Mouse (Mus musculus): ENCODE measurements around the gene Kalrn.

The Kalrn gene

DNA sequence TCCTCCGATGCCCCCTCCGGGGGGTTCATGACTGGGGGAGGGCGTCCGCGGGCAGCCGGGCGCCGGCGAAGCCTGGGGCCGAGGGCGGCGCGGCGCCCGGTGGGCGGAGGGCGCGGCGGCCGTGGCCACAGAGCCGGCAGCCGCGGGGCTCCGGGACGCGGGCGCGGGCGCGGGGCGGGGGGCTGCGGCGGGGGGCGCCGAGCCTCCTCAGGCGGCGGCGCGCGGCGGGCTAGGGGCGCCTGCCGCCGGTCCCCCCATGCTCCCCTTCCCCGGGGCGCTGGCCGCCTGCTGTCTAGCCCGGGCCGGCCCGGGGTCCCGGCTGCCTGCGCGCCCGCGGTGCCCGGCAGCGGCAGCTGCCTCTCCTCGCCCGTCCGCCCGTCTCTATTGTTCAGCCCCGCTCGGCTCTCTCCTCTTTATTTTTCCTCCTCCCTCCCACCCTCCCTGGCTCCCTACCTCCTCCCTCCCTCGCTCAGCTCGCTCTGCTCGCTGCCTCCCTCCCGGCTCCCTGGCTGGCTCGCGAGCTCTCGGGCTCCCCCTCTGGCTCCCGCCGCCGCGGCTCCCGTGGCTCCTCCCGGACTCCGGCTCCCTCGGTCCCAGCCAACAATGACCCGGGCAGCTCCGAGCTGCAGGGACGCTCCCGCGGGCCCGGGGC is at the start of gene Kalrn:
TSS of gene Kalrn (minus strand) at position 382 of the 652 bp plus-strand sequence.
- CTCF ChIA-PET, result no interaction called here

DNA sequence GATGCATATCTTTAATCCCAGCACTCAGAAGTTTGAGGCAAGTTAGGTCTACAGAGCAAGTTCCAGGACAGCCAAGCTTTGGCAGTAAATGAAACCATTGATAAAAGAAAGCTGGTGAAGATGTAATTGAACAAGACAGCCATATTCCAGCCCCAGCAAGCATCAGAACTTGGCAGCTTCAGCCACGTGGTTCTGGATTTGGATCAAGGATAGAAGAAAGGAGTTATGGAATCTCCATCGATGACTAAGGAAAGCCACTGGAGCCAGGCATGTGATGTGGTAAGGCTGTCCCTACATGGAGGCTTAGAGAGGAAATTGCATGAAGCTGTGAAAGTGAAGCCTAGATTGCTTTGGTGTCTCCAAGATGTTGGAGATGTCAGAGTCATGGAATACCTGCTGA is 40.7 kb upstream of the Kalrn start:
- CTCF ChIA-PET, result no interaction called here

GRCm38 (mm10) chr16:34610137-34610536 is 36.8 kb upstream of the Kalrn start:
- CTCF ChIA-PET, result no interaction called here

- CTCF ChIA-PET, result no interaction called here
These were observed 32.3 kb upstream of the Kalrn start for GRCm38 (mm10) chr16:34605679-34606078.

GRCm38 (mm10) chr16:34603854-34604253 is 30.5 kb upstream of the Kalrn start:
- CTCF ChIA-PET, result no interaction called here

DNA sequence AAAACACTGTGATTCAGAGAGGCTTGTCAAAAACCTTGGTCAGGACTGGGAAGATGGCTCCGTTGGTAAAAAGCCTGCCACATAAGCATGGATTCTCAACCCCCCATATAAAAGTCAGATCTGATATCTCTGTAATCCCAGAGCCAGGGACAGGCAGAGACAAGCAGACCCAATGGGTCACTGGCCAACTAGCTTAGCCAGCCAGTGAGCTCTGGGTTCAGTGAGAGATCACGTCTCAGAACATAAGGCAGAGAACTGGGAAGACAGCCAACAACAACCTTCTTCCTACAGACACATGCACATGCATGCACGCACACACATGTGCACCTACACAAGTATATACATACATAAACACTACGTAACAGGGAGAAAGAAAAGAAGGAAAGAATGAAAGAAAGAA is 29.7 kb upstream of the Kalrn start:
- CTCF ChIA-PET, result no interaction called here

DNA sequence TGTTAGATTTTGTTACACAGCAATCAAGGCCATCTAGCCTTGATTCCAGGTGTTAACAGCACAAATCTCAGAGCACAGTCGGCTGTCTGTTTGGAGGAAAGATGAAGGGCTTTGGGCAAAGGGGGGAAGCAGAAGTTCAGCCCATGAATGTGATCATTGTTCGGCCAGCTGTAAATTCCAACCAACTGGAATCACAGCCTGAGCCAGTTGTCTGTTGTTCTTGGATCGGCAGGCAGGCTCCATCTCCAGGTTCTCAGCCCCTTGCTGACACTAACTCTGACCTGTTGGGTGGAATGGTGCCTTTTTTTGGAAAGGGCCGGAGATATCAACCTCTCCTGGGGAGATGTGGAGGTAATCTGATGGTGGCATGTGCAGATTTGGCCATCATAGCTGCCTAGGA is 28.6 kb upstream of the Kalrn start:
- CTCF ChIA-PET, result no interaction called here

GRCm38 (mm10) chr16:34595294-34595693 is 22.0 kb upstream of the Kalrn start:
- CTCF ChIA-PET, result no interaction called here

- CTCF ChIA-PET, result no interaction called here
These were observed 21.4 kb upstream of the Kalrn start for GRCm38 (mm10) chr16:34594597-34595262.

DNA sequence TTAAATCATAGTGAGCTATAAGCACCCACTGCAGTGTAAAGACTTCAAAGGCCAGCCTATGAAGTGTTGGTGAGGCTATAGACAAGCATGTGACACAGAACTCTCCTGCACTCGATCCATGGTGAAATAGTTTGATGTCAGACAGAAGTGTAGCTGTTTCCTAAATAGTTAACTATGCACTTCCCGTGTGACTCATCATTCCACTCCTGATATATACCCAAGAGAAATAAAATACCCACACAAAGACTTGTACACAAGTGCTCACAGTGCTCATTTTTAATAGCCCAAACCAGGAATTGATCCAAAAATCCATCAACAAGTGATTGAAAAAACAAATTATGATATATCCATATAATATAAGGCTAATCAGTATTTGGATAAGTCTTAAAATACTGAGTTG is 19.4 kb upstream of the Kalrn start:
- CTCF ChIA-PET, result no interaction called here

DNA sequence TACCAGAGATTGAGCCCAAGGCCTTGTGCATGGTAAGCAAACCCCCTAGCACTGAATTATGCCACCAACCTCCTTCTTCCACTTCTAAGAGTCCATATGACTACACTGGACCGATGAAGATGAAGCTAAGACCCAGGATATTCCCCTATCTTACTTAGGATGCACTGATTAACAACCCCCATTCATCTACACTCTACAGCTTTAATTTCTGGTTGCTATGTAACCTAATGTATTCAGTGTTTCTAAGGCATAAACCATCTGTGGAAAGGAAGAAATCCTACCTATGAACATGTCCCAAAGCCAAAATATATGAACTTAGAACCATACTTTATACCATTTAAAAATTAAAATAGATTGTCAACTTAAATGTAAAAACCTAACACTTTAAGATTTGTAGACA is 18.6 kb upstream of the Kalrn start:
- CTCF ChIA-PET, result no interaction called here

- CTCF ChIA-PET, result no interaction called here
These were observed 6.5 kb upstream of the Kalrn start for GRCm38 (mm10) chr16:34579671-34580326.

- CTCF ChIA-PET, result interaction anchor here (0.5 kb wide), 1 partner anchor 1778 kb away, joined by 3 read pairs; no protein-coding TSS in a partner anchor
These were observed 642 bp upstream of the Kalrn start for GRCm38 (mm10) chr16:34573856-34574491.

DNA sequence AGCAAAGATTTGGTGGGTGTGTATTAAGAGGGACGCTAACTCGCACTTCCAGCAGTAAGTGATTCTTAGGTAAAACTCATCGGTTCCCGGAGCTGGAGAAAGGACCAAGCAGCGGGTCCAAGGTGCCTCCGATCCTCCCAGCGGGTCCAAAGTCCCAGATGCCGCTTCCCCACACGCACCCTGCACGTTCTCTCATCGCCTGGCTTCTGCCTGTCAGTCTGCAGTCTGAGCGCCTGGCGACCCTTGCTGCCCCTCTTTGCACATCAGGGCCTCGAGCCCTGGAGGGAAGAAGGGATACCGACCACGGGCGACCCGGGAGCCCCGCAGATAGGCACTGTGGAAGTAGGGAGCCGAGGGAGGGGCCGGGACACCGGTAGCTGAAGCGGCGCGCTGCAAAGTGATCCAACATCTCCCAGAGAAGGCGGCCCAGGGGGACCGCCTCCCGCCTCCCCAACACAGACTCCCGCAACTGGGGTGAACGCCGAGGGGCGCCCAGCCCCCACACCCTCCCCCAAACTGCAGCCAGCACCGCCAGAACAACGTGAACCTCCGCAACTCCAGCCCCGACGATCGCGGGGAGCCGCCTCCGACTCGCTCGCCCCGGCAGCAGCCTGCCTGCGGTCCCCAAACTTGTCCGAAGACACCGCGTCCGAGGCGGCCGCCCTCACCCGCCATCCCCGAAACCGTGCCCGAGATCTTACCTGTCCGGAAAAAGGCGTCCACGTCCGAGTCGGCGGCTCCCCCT is 754 bp downstream of the Kalrn start:
- CTCF ChIA-PET, result no interaction called here

GRCm38 (mm10) chr16:34571931-34572405 is 1.4 kb downstream of the Kalrn start:
- CTCF ChIA-PET, result no interaction called here

- CTCF ChIA-PET, result no interaction called here
These were observed 3.4 kb downstream of the Kalrn start for GRCm38 (mm10) chr16:34569897-34570296.

DNA sequence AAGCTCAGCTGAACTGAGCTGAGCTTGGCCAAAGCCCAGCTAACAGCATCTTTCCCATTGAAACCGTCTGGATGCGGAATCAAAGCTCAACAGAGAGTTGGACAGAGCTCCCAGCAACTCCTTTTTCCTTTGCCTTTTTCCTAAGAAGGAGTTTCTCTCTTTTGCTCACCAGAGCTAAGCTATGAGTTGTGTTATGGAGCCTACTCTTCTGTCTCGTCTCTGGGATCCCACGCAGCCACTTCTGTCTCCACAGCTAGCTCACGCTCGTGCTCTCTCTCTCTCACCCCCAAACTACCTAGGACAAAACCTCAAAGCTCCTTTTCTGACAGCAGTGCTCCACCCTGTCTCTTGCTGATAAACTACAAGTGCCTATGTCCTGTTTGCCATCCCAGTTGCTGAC is 4.5 kb downstream of the Kalrn start:
- CTCF ChIA-PET, result no interaction called here

DNA sequence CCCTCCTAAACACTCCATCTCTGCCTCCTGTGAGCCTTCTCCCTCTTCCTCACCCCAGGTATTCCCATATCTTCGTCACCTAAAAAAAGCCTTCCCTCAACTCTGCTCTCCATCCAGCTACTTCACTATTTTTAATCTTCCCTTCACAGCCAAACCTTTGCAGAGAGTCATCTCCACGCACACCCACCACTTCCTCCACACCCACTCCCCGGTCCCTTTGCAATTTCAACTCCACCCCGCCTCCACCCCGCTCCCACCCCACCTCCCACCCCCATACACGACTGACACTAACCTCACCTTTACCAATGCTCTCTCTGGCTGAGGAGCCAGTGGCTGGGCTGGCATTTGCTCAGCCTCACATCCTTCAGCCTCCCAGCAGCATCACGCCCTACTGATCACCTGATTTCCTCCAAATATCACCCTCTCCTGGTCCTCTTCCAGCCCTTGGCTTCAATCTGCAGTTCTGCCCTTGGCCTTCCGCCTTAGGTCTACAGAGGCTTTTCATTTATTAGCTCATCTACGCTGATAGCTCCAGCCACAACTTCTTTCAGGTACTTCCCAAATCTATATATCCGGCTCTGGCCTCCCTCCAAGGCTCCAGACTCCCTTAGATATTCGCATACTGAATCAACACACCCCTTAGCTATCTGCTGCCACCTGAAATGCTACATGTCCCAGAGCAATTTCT is 9.6 kb downstream of the Kalrn start:
- CTCF ChIA-PET, result no interaction called here

- CTCF ChIA-PET, result no interaction called here
These were observed 11.6 kb downstream of the Kalrn start for GRCm38 (mm10) chr16:34561734-34562135.

DNA sequence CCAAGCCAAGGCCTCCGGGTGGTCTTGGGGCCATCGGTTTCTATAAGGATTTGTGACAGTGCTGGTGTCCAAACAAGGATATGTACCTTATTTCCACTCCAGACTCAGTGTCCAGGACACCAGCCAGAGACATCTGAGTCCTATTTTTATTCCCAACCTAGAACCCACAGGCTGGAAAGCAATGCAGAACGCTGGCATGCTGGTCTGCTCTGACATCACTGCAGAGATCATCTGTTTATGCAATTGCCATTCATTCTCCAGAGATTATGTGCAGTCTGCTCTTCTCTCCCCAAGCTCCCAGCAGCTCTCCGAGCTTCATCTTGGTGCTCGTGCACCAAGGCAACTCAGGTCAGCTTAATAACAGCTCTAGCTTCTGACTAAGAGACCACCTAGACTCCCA is 12.5 kb downstream of the Kalrn start:
- CTCF ChIA-PET, result no interaction called here

- CTCF ChIA-PET, result no interaction called here
These were observed 12.9 kb downstream of the Kalrn start for GRCm38 (mm10) chr16:34560411-34560810.

DNA sequence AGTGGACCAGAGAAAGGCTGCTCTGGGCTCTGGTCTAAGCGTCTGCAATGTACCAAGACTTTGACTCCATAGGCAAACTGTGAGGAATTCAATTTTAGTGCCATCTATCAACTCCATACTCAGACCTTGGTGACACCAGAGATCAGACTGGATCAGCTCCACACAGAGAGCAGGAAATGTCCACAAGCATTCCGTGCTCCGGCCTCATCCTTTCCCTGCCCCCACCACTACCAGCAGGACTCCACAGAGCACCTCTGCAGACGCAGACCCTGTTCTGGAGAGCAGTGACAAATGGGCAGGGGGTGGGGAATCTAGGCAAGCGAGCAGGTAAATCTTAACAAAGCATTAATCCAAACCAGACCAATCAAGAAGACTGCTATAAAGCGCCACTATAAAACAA is 15.4 kb downstream of the Kalrn start:
- CTCF ChIA-PET, result no interaction called here

Measured in spleen, embryonic (tissue).